Mouse (Mus musculus) B cell, adult 62 days (primary cell): ENCODE data around the gene Rpia. TPM values are rescaled to one million over a fixed set of nuclear protein-coding genes. Genes with fewer than 3 reads are reported as not detected.

Experiments
- total RNA-seq: library from RNA; stranded (reverse); gene quantifications from 4 replicates; pipeline ENCODE4 v1.2.4, GENCODE M21; 2023

Gene Rpia
- total RNA-seq: 43.4 to 55.0 TPM (median 50.0 TPM) in 4 replicates

GRCm38 (mm10) chr6:70791824-70792535 is at the start of gene Rpia:
Rpia (minus strand) TSS chr6:70792232.

Other genes with a start within 250 kb of the Rpia start
- 249 to 276 TPM (median 267 TPM) in 4 replicates for gene Eif2ak3, start 52.3 kb upstream of the Rpia start, total RNA-seq
- not detected in 4 replicates for gene Tex37, start 126.7 kb upstream of the Rpia start, total RNA-seq
- not detected in 4 replicates for gene Foxi3, start 164.3 kb upstream of the Rpia start, total RNA-seq